Mouse (Mus musculus) ES-E14 (cell line): ENCODE data around the gene Vcl. TPM values are rescaled to one million over a fixed set of nuclear protein-coding genes. Genes with fewer than 3 reads are reported as not detected.

Experiments used
- DNase-seq: peaks from one replicate; pipeline ENCODE4 v3.0.0-alpha.2; 2013; ENCODE audit warnings: low read depth, low spot score
- H3K27ac ChIP-seq: 2 replicates; pipeline ENCODE4 v1.5.1; 2012; ENCODE audit warnings: low read depth, mild to moderate bottlenecking, low read length, moderate library complexity, mixed read lengths; ENCODE audit not compliant: poor library complexity, insufficient read depth, severe bottlenecking
- H3K36me3 ChIP-seq: 2 replicates; pipeline ENCODE4 v1.6.1; 2012; ENCODE audit warnings: mild to moderate bottlenecking, low read length, moderate library complexity, mixed read lengths; ENCODE audit not compliant: control insufficient read depth, poor library complexity, insufficient read depth, severe bottlenecking
- H3K4me1 ChIP-seq, 2 experiments: fragments of 150-350 bp in 1 of 2; sonication (generic) in 1 of 2; 2 replicates each; pipeline ENCODE4 v1.6.1; 2012; ENCODE audit warnings: low read length in 2 of 2, mild to moderate bottlenecking in 1 of 2, mixed read lengths in 1 of 2; ENCODE audit not compliant: control insufficient read depth in 2 of 2, insufficient read depth in 2 of 2, poor library complexity in 1 of 2
- H3K4me3 ChIP-seq, 2 experiments: fragments of 150-350 bp in 1 of 2; sonication (generic) in 1 of 2; 2 replicates each; pipeline ENCODE4 v1.5.1; 2012; ENCODE audit warnings: low read length in 2 of 2, low read depth in 1 of 2, mild to moderate bottlenecking in 1 of 2, mixed read lengths in 1 of 2; ENCODE audit not compliant: insufficient read depth in 1 of 2, poor library complexity in 1 of 2, severe bottlenecking in 1 of 2
- H3K9ac ChIP-seq: 2 replicates; pipeline ENCODE4 v1.6.1; 2012; ENCODE audit warnings: low read depth, mild to moderate bottlenecking, low read length, mixed read lengths; ENCODE audit not compliant: poor library complexity, insufficient read depth, severe bottlenecking
- H3K9me3 ChIP-seq: fragments of 150-350 bp; sonication (generic); 2 replicates; pipeline ENCODE4 v1.6.1; 2012; ENCODE audit warnings: low read depth, mild to moderate bottlenecking, low read length; ENCODE audit not compliant: control insufficient read depth, insufficient read depth
- CHD2 ChIP-seq: IDR thresholded peaks from 2 replicates; pipeline ENCODE4 v1.6.1; 2014; ENCODE audit warnings: mild to moderate bottlenecking, low read depth, low read length, inconsistent platforms
- HCFC1 ChIP-seq: IDR thresholded peaks from 2 replicates; pipeline ENCODE4 v1.6.1; 2012; ENCODE audit warnings: low read length, inconsistent platforms, borderline replicate concordance; ENCODE audit not compliant: insufficient read depth
- MAFK ChIP-seq: IDR thresholded peaks from 2 replicates; pipeline ENCODE4 v1.6.1; 2014; ENCODE audit warnings: mild to moderate bottlenecking, low read depth, low read length, inconsistent platforms; ENCODE audit not compliant: insufficient read depth
- ZC3H11A ChIP-seq: IDR thresholded peaks from 2 replicates; pipeline ENCODE4 v1.6.1; 2012; ENCODE audit warnings: low read depth, mild to moderate bottlenecking, inconsistent platforms, low read length, borderline replicate concordance
- ZNF384 ChIP-seq: IDR thresholded peaks from 2 replicates; pipeline ENCODE4 v1.6.1; 2012; ENCODE audit warnings: low read depth, low read length, inconsistent platforms
- in situ Hi-C, 2 experiments: fragments of 600-800 bp; cut with MboI; formaldehyde crosslinking; loops; one replicate each; pipeline ENCODE4 v1.15.1; 2025; ENCODE audit warnings: low sequenced_read_pairs in 2 of 2, inconsistent platforms in 1 of 2; ENCODE audit not compliant: unreplicated experiment in 2 of 2
- total RNA-seq: library from RNA; depleted of rRNA; stranded (reverse); fragments of 300-350 nt; gene quantifications from 2 replicates; pipeline ENCODE4 v1.2.3, GENCODE M21; 2012

Vcl gene
- total RNA-seq, 1 experiment: 116 TPM

DNA sequence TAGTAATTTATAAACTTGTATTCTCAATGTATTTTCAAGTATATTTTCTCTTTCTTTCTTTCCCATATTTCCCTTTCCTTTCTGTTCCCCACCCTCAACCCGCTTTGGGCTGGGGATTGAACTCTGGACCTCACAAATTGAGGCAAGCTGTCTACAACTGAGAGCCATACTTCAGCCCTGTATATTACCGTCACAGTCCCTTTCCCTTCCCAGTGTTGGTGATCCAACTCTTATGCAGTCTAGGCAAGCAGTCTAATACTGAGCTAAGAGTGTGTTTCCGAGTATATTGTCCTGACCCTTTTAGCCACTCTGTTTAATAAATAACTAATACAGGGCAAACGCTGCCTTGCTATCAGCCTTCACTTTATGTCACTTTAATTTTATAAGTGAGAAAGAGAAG lies 70.4 kb downstream of the Vcl start:
- H3K4me1 ChIP-seq: no peaks in the 10 kb centered on the region
- no peaks in the 10 kb centered on the region for H3K9me3 ChIP-seq
- no peak overlapping the region for H3K4me3 ChIP-seq
- in situ Hi-C loops: no loop called here
- H3K27ac ChIP-seq: no peak overlapping the region
- no peak overlapping the region for H3K9ac ChIP-seq
- no peak for DNase-seq
- TF ChIP-seq HCFC1 (no peak), ZC3H11A (no peak), CHD2 (no peak), MAFK (no peak), ZNF384 (no peak)
- peaks cover 4% of the 10 kb centered on the region; the same call in 1 of the 2 replicates for H3K36me3 ChIP-seq

DNA sequence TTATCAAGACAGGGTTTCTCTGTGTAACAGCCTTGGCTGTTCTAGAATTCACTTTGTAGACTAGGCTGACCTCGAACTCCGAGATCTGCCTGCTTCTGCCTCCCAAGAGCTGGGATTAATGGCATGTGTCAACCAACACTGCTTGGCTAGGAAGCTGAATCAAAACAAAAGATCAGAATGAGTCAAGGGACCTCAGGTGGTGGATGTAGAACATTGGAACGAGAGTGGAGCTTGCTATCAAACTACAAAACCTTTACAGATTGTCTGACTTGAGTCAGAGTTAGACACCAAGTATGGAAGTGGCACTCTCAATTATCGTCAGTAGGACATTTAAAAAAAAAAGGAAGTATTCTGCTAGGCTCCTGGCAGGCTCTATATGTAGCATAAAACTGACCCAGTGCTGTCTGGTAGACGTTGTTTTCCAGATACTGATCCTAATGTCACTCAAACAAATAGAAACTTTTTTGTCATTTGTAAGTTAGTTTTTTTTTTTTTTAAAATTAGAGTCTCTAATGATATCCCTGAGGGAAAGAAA lies 84.7 kb downstream of the Vcl start:
- Histone ChIP-seq H3K9ac (no peak overlapping the region), H3K27ac (no peak overlapping the region), H3K36me3 (peaks cover 5% of the 10 kb centered on the region), H3K4me3 (no peak overlapping the region), H3K9me3 (no peaks in the 10 kb centered on the region), H3K4me1 (no peaks in the 10 kb centered on the region)
- TF ChIP-seq ZC3H11A: no peak
- no peak for TF ChIP-seq CHD2
- no peak for TF ChIP-seq HCFC1
- no peak for TF ChIP-seq MAFK
- TF ChIP-seq ZNF384: no peak
- in situ Hi-C loops: no loop called here
- DNase-seq: no peak

DNA sequence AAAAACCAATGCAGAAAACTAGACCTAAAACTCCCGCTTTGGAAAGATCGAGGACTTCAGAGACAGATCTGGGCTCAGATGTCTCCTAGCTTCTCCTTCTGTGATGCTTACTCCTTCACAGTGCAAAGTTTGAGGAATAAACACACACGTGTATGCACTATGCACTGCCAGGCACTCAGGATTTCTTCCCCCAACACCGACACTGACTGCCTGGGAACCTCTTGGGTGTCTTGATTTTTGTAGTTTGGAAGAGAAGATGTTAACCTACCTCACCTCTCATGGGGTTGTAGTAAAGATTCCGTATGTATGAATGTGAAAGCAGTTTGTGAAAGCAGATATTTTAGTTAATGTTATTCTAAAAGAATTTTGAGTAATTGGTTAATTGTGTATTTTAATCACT lies 88.7 kb downstream of the Vcl start:
- no peak overlapping the region for H3K4me3 ChIP-seq
- H3K9ac ChIP-seq: no peak overlapping the region
- no peak overlapping the region for H3K27ac ChIP-seq
- in situ Hi-C loops: no loop called here
- H3K9me3 ChIP-seq: no peaks in the 10 kb centered on the region
- no peak for DNase-seq
- TF ChIP-seq MAFK: no peak
- H3K4me1 ChIP-seq: no peaks in the 10 kb centered on the region
- peaks cover 13% of the 10 kb centered on the region for H3K36me3 ChIP-seq

DNA sequence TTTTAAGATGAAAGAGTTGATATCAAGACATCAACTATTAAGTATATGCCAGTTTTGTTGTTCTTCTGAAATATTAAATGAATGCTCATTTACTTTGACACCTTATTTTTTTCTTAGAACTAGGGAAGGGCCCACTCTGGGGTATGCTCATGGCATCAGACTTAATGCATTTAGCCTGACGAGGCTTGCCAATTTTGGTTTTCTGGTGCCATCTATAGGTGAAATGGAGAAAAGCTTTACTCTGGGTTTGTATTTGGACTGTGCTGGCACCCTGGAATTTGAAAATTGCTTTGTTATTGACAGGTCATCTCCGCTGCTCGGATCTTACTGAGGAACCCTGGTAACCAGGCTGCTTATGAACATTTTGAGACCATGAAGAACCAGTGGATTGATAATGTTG lies 89.8 kb downstream of the Vcl start:
- in situ Hi-C loops: no loop called here
- Histone ChIP-seq H3K9ac (no peak overlapping the region), H3K4me3 (no peak overlapping the region), H3K4me1 (no peaks in the 10 kb centered on the region), H3K36me3 (peaks cover 13% of the 10 kb centered on the region), H3K9me3 (no peaks in the 10 kb centered on the region), H3K27ac (no peak overlapping the region)
- peak; percentile 35 for DNase-seq
- TF ChIP-seq ZC3H11A (0 out of 2 replicates have a peak, but pooled peaks have one; percentile 9), ZNF384 (no peak)

DNA sequence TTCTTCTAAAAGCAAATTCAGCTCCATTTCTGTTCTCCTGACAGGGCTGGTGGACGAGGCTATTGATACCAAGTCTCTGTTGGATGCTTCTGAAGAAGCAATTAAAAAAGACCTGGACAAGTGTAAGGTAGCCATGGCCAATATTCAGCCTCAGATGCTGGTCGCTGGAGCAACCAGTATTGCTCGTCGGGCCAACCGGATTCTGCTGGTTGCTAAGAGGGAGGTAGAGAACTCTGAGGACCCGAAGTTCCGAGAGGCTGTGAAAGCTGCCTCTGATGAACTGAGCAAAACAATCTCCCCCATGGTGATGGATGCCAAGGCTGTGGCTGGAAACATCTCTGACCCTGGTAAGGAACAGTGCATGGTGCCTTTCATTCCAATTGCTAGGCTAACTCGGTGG lies 91.2 kb downstream of the Vcl start:
- TF ChIP-seq MAFK (no peak), HCFC1 (no peak), CHD2 (no peak), ZNF384 (no peak), ZC3H11A (no peak)
- H3K27ac ChIP-seq: no peak overlapping the region
- H3K9me3 ChIP-seq: no peaks in the 10 kb centered on the region
- H3K36me3 ChIP-seq: peaks cover 11% of the 10 kb centered on the region
- in situ Hi-C loops: no loop called here
- H3K4me1 ChIP-seq: no peaks in the 10 kb centered on the region
- no peak overlapping the region for H3K4me3 ChIP-seq
- no peak for DNase-seq
- no peak overlapping the region for H3K9ac ChIP-seq
